In the genomic region with DNA sequence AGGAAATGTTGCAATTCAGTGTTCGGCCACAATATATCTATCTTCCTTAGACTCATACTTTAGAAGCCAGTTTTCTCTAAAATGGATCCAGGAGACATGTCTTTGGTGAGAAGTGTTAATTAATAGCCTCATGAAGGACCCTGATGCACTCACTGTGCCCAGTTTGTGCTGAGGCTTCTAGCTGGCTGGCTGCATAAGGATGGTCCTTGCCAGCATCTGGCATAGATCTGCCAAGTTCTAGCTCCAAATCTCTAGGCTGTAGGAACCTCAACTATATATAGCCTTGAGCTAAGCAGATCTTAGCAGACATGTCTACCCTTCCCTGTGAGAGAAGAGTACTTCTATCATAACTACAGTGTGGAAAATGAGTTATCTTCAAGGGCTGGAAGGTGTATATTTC, we compare ENCODE assay signal across 16 mouse cellular contexts.
"Had no signal": no experiment of that assay in that cellular context is flagged by ENCODE, and none has a peak within 500 bp of the region (broad histone marks: within the 10 kb centered on the region; RNA-seq: fewer than 3 reads in every experiment).

No protein-coding gene starts in this region.

- ATAC-seq: lung, postnatal 0 days had no signal

- H3K4me3 ChIP-seq: left cerebral cortex, adult 2 months; limb, embryonic 10.5 days; liver, embryonic 15.5 days; midbrain, embryonic 10.5 days; myocyte; neural tube, embryonic 15.5 days had no signal

- DNase-seq: kidney, adult 9 months; kidney, postnatal 10 days; kidney, postnatal 4 days; lung, adult 2 months; midbrain, embryonic 14.5 days; right cerebral cortex, adult 18-20 months; right cerebral cortex, postnatal 25 days; thymus, postnatal 14 days had no signal

- H3K27ac ChIP-seq: left cerebral cortex, adult 2 months; limb, embryonic 10.5 days; liver, embryonic 15.5 days; midbrain, embryonic 10.5 days; neural tube, embryonic 15.5 days; stomach, postnatal 0 days had no signal
